Mouse (Mus musculus) spleen, adult 2 months (tissue): ENCODE results near the gene Mmp28.

Experiments used
- CTCF ChIP-seq: fragments of 200-500 bp; IDR thresholded peaks from 2 replicates; pipeline ENCODE4 v1.5.1; 2011; ENCODE audit warnings: mild to moderate bottlenecking, inconsistent platforms; ENCODE audit not compliant: insufficient read depth, insufficient read length, insufficient replicate concordance; ENCODE audit errors: extremely low read depth
- POLR2A ChIP-seq: fragments of 200-500 bp; IDR thresholded peaks from 2 replicates; pipeline ENCODE4 v1.6.1; 2011; ENCODE audit warnings: low read depth, low read length, inconsistent platforms

- no peak for TF ChIP-seq CTCF
- no peak for TF ChIP-seq POLR2A
Measured at GRCm38 (mm10) chr11:83394802-83395439, 68.0 kb downstream of the Mmp28 start.
